32 mouse cellular contexts compared by ENCODE assay signal in the genomic region with DNA sequence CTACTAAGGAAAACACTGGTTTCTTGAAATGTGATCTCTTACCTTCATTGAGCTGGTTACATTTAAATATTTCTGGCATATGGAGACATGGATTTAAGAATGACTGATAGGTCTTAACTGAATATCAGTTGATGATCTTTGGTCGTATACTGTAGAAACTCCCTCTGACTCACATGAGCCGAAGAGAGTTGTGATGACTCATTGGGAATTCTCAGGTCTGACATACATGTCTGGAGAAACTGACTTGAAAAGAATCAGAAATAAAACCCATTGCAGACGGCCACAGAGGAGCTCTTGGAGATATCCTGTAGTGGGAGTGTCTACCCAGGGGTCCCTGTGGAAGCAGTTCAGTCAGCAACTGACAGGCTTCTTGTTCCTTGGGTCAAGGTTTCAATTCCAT. TPM values are rescaled to one million over a fixed set of nuclear protein-coding genes. Genes with fewer than 3 reads are reported as not detected.
"Had no signal": no experiment of that assay in that cellular context is flagged by ENCODE, and none has a peak within 500 bp of the region (broad histone marks: within the 10 kb centered on the region; RNA-seq: fewer than 3 reads in every experiment).

No protein-coding gene starts in this region.

- H3K36me3 ChIP-seq: heart, embryonic 12.5 days; heart, embryonic 13.5 days; heart, embryonic 15.5 days; hindbrain, embryonic 10.5 days; hindbrain, embryonic 12.5 days; hindbrain, embryonic 13.5 days; hindbrain, embryonic 15.5 days; intestine, embryonic 15.5 days; kidney, embryonic 15.5 days had no signal

- DNase-seq: heart, postnatal 10 days; heart, postnatal 14 days; heart, postnatal 4 days; kidney, adult 11 months; kidney, adult 18-20 months; kidney, adult 2 months; kidney, adult 8-10 months; kidney, adult 9 months; kidney, postnatal 10 days; kidney, postnatal 25 days; kidney, postnatal 36 days; kidney, postnatal 4 days; layer of hippocampus, adult 9-11 months; layer of hippocampus, postnatal 36 days had no signal

- ATAC-seq: hindbrain, embryonic 16.5 days; hindbrain, postnatal 0 days; inflammation-experienced regulatory T-cells, adult 6 months; intestine, embryonic 15.5 days; intestine, embryonic 16.5 days; intestine, postnatal 0 days had no signal

- H3K4me2 ChIP-seq: heart, embryonic 11.5 days; heart, embryonic 12.5 days; heart, embryonic 13.5 days; heart, embryonic 15.5 days; hindbrain, embryonic 12.5 days; hindbrain, embryonic 13.5 days; hindbrain, embryonic 14.5 days; hindbrain, embryonic 15.5 days; intestine, embryonic 15.5 days; kidney, embryonic 15.5 days had no signal

- H3K27me3 ChIP-seq: heart, embryonic 12.5 days; heart, embryonic 13.5 days; heart, embryonic 15.5 days; hindbrain, embryonic 12.5 days; hindbrain, embryonic 13.5 days; hindbrain, embryonic 15.5 days; intestine, embryonic 15.5 days; kidney, embryonic 15.5 days had no signal

- H3K4me3 ChIP-seq: heart, embryonic 12.5 days; heart, embryonic 13.5 days; heart, embryonic 15.5 days; hindbrain, embryonic 10.5 days; hindbrain, embryonic 12.5 days; hindbrain, embryonic 13.5 days; hindbrain, embryonic 15.5 days; intestine, embryonic 15.5 days; kidney, embryonic 15.5 days; layer of hippocampus, adult 2 months; left cerebral cortex, adult 2 months had no signal

RNA-seq across cellular contexts. Expression of gene Adamts1, which starts 24.2 kb away (rescaled TPM):
- polyA plus RNA-seq: inflammation-experienced regulatory T-cells, adult 6 months had no signal
